Mouse (Mus musculus) splenic B cell, adult 2 months (primary cell): Measurements from ENCODE around the gene Rgs3.
A peak's percentile ranks its signal among the peaks of the same experiment; 100 is the strongest.

ENCODE experiments used
- DNase-seq: peaks from one replicate; pipeline ENCODE4 v3.0.0-alpha.2; 2011; ENCODE audit warnings: low read depth, low spot score
- H3K27me3 ChIP-seq: 2 replicates; pipeline ENCODE4 v1.6.1; 2012; ENCODE audit warnings: mild to moderate bottlenecking, low read length, moderate library complexity, mixed read lengths; ENCODE audit not compliant: control insufficient read depth, poor library complexity, insufficient read depth, severe bottlenecking
- H3K36me3 ChIP-seq: 2 replicates; pipeline ENCODE4 v1.6.1; 2012; ENCODE audit warnings: mild to moderate bottlenecking, low read length, moderate library complexity, mixed read lengths; ENCODE audit not compliant: control insufficient read depth, poor library complexity, insufficient read depth, severe bottlenecking

Rgs3 gene

GRCm38 (mm10) chr4:62559797-62560329 is at the start of gene Rgs3:
TSS of gene Rgs3 (plus strand) at chr4:62559847.
- Histone ChIP-seq H3K36me3 (no peaks in the 10 kb centered on the region), H3K27me3 (no peaks in the 10 kb centered on the region)
- no peak for DNase-seq

GRCm38 (mm10) chr4:62509946-62510345 is 49.7 kb upstream of the Rgs3 start:
- Histone ChIP-seq H3K36me3 (peaks cover 3% of the 10 kb centered on the region; the same call in 1 of the 2 replicates), H3K27me3 (no peaks in the 10 kb centered on the region)

GRCm38 (mm10) chr4:62513998-62514506 is 45.6 kb upstream of the Rgs3 start:
- peaks cover 3% of the 10 kb centered on the region; the same call in 1 of the 2 replicates for H3K36me3 ChIP-seq
- no peak for DNase-seq
- no peaks in the 10 kb centered on the region for H3K27me3 ChIP-seq

More at GRCm38 (mm10) chr4:62509946-62510345, 49.7 kb upstream of the Rgs3 start:
- no peak for DNase-seq

- no peak for DNase-seq
- Histone ChIP-seq H3K36me3 (peaks cover 1% of the 10 kb centered on the region; the same call in 1 of the 2 replicates), H3K27me3 (no peaks in the 10 kb centered on the region)
These were observed 44.7 kb upstream of the Rgs3 start for GRCm38 (mm10) chr4:62514995-62515394.

GRCm38 (mm10) chr4:62515490-62515889 is 44.2 kb upstream of the Rgs3 start:
- Histone ChIP-seq H3K36me3 (no peaks in the 10 kb centered on the region; the same call in 1 of the 2 replicates), H3K27me3 (no peaks in the 10 kb centered on the region)
- DNase-seq, result no peak

GRCm38 (mm10) chr4:62516079-62516478 is 43.6 kb upstream of the Rgs3 start:
- Histone ChIP-seq H3K36me3 (no peaks in the 10 kb centered on the region; the same call in 1 of the 2 replicates), H3K27me3 (no peaks in the 10 kb centered on the region)
- DNase-seq, result no peak

- no peak for DNase-seq
- Histone ChIP-seq H3K36me3 (no peaks in the 10 kb centered on the region; the same call in 1 of the 2 replicates), H3K27me3 (no peaks in the 10 kb centered on the region)
These were observed 43.1 kb upstream of the Rgs3 start for GRCm38 (mm10) chr4:62516579-62516978.

GRCm38 (mm10) chr4:62517046-62517445 is 42.6 kb upstream of the Rgs3 start:
- no peak for DNase-seq
- Histone ChIP-seq H3K27me3 (no peaks in the 10 kb centered on the region), H3K36me3 (no peaks in the 10 kb centered on the region; the same call in 1 of the 2 replicates)

- no peak for DNase-seq
- Histone ChIP-seq H3K27me3 (no peaks in the 10 kb centered on the region), H3K36me3 (no peaks in the 10 kb centered on the region)
These were observed 41.9 kb upstream of the Rgs3 start for GRCm38 (mm10) chr4:62517538-62518415.

- DNase-seq, result peak; percentile 45
- Histone ChIP-seq H3K27me3 (no peaks in the 10 kb centered on the region), H3K36me3 (no peaks in the 10 kb centered on the region)
These were observed 41.1 kb upstream of the Rgs3 start for GRCm38 (mm10) chr4:62518416-62519121.

- DNase-seq, result no peak
- H3K36me3 ChIP-seq, result no peaks in the 10 kb centered on the region
- H3K27me3 ChIP-seq, result no peaks in the 10 kb centered on the region
These were observed 40.4 kb upstream of the Rgs3 start for GRCm38 (mm10) chr4:62519122-62519848.

- peak; percentile 62 for DNase-seq
- H3K36me3 ChIP-seq, result no peaks in the 10 kb centered on the region
- H3K27me3 ChIP-seq, result no peaks in the 10 kb centered on the region
These were observed 39.8 kb upstream of the Rgs3 start, which contains the start of gene Alad for GRCm38 (mm10) chr4:62519849-62520233. TSS of gene Alad (minus strand) at chr4:62519918.

- H3K27me3 ChIP-seq, result no peaks in the 10 kb centered on the region
- no peak for DNase-seq
- no peaks in the 10 kb centered on the region for H3K36me3 ChIP-seq
These were observed 38.7 kb upstream of the Rgs3 start for GRCm38 (mm10) chr4:62520892-62521400.
